Mouse (Mus musculus) layer of hippocampus, adult 18-20 months (tissue): ENCODE results near the gene Arsg. TPM values are rescaled to one million over a fixed set of nuclear protein-coding genes. Genes with fewer than 3 reads are reported as not detected.
"Not testable (repeated sequence)": the region's sequence is repeated elsewhere in the genome, so short reads cannot be mapped to it uniquely, and the experiment has no call there.

Experiments
- DNase-seq, 2 experiments: peaks; one replicate each; pipeline ENCODE4 v3.0.0; 2022; ENCODE audit warnings: low spot score in 2 of 2
- total RNA-seq, 2 experiments: library from RNA; stranded (reverse); gene quantifications; 2 replicates each; pipeline ENCODE4 v1.2.3; 2021

Arsg gene
- total RNA-seq, 2 experiments from 2014 or later = 15.1 to 17.4 TPM

DNA sequence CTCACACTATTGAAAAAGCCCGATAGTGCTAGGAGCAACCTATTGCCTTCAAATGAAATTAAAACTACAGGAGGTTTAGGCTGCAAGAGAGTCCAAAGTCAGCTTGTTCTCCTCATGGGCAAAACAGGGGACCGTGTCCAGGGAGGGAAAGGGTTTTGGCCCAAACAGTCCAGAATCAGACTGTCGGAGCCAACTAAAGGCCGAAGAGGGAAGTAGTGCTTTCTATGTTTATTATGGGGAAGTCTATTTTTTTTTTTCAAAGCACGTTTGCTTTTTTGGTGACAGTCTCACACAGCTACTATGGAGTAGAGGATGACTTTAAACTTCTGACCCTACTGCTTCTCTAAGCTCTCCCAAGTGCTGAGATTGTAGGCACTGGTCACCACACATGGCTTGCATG lies 5.0 kb upstream of the Arsg start:
- DNase-seq = no peak

DNA sequence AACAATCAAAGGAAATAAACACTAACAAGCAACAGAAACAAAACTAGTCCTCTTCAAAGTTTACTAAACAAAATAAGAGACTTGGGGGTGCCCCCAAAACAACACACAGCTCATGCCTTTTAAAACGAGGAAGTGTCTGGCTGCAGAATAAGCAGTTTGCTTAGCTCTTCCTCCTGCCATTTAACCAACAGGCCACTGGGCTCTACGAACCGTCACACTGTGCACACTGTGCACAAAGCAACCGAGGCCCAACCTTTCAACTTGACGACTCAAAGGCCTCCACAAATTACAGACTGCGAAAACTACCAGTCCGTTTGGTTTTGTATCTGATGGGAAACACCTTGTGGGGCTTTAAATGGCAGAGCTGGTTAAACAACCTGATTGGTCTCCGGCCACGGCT lies 3.0 kb upstream of the Arsg start:
- no peak for DNase-seq

DNA sequence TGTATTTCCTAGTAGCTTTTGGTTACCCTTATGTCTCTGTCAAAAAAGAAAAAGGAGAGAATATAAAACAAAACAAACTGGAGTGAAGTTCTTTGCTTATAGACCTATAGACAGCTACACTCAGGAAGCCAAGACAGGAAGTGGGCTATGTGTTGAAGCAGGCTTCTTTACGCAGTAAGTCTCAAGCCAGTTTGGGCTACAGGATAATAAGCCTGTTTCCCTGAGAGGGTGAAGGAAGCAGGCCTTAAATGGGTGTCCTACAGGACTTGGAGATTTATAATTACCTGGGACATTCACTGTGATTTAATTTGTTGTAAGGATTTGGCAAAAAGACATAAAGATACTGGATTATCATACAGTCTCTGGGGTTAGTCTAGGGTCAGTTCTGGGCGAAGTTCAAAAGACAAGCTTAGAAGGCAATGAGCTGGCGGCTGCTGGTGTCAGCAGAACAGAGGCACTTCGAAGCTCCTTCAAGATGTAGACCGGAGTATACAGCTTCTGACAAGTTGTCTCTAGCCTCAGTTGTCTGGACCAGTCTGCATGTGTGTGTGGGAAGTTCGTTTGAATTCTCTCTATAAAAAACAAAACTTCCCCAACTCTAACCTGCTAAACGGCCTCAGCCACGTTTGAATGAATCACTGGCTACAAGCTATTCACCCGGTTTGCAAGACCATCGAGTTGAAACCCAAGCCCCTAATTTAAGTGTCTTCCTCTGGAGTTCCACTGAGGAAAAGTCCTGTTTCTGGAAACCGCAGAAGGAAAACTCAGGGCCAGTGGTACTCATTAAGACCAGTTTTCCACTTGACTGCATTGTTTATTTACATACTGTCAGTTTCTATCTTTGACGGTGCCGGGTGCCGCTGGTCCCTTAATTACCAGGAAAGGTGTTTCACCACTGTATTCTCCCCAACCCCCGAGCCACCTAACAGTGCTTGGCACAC lies 2.0 kb upstream of the Arsg start:
- DNase-seq = no peak

DNA sequence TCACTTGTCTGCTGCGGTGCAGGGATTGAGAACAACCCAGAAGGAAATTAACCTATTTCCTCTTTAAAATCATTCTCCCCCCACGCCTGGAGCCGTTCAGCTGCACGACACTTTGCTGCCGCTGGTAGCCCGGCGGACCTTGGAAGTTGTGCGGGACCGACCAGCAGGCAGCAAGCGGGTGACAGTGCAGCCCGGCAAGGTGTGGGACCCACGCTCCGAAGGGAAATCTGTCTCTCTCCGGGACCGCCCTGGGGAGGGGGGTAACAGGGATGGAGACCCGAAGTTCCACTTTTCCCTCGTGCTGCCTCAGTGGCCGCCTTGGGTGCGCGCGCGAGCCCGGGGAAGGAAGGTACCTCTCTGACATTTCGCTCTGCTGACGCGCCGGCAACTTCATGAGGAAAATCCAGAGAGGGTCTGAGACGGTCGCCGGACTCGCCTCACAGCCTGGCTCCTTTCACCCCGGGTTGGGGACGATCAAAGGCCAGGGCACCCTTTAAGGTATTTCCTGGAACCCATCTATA lies 943 bp upstream of the Arsg start:
- DNase-seq = no peak

DNA sequence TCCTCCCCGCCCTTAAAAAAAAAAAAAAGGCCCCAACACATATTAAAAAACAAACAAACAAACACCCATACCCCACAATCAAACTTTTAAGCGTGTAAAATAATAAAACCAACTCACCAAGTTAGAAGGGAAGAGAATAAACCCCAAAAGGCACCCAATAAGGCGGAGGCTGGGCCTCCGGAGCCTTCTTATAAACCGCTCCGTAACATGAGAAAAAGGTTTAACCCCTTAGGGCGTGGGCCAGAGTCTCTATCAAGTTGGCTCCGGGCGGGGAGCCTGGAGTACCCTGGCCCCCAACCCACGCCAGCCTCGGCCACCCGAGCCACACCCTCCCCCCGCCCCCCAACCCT lies 378 bp upstream of the Arsg start:
- DNase-seq = no peak

DNA sequence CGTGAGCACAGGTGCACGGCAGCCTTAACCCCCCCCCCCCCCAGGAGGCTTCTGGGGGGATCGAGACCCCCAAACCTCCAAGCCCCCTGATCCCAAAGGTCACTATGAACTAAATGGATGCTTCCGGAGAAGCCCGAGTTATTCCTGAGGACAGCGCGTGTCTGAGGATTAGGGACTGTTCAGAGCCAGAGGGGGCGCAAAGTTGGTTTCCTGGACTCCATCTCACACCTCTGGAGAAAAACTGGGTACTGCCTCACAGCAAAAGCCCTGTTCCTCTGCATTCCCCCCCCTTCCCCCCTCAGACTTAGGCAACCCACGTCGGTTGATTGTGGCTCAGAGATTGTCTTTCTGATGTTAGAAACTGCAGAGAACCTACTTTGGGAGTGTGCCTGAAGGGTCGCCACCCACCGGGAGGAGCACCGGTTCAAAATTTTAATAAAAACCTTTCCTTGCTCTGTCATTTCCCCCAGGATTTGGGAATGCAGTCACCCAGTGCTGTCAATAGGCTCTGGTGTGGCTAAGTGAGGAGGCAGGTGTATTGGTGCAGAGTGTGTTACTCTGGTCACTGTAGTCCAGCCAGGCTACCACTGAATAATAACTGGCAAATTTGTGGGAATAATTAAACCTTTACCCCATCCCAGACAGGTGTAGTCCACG lies 1.0 kb downstream of the Arsg start:
- no peak for DNase-seq

DNA sequence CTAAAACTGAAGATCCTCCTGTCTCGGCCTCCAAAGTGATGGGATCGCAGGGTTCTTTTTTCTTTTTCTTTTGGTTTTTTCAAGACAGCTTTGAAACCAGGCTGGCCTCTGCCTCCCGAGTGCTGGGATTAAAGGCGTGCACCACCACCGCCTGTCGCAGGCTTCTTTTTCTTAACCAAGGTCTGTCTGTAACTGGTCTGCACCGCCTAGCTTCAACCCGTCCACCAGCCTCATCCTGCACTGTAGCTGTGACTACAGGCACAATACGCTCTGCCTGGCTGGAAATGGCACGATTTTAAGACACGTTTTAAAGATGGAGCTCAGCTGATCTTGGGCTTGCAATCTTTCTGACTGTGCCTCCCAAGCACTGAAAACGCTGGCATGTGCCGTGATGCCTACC lies 1.7 kb downstream of the Arsg start:
- DNase-seq = no peak

DNA sequence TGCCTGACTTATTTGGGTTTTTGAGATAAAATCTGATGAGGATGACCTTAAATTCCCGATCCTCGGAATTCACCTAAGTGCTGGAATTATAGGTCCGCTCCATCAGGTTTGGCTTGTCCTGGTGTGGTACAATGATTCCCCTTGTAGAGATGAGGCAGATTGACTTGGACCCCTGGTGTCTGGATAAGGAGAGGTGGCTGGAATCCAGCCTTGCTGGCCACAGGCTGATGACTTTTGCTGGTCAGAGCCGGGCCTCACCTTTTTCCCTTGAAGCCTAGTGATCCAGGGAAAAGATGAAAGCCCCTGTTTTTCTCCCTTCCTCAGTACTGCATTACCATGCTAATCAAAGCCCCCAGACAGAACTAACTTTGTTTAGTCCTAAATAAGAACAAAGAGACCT lies 2.5 kb downstream of the Arsg start:
- DNase-seq = no peak

DNA sequence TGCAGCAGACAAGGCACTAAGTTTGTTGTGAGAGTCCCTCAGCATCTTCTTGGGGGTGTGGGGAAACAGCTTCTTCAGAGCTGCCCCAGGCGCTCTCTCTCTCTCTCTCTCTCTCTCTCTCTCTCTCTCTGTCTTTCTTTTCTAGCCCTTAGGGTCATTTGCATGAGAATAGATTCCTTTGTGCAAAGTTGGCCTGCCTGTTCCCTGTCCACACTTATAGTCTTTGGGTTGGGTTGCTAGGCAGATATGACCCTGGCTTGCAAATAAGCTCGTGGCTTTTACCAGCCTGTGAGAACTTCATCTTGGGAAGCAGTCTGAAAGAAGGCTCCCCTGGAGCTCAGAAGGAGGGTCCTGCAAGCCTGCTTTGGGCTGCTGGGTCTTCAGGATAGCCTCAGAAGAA lies 3.1 kb downstream of the Arsg start:
- no peak for DNase-seq

DNA sequence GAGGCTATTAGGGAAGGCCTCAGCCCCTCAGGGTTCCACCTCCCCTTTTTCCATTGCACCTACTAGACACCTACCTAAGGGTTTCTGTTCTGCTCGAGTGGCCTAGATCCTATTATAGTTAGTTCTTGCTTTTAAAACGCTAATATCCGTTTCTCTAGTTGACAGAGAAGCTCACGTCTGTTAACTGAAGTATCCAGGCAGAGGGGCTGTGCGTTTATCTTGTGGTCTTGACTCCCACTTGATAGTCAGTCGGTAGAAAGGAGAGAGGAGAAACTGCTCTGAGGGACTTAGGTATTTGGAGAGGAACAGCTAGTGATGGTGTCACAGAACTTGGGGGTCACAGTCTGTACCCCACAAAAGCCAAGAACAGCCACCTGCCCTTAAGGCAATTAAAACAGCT lies 3.5 kb downstream of the Arsg start:
- DNase-seq = no peak

DNA sequence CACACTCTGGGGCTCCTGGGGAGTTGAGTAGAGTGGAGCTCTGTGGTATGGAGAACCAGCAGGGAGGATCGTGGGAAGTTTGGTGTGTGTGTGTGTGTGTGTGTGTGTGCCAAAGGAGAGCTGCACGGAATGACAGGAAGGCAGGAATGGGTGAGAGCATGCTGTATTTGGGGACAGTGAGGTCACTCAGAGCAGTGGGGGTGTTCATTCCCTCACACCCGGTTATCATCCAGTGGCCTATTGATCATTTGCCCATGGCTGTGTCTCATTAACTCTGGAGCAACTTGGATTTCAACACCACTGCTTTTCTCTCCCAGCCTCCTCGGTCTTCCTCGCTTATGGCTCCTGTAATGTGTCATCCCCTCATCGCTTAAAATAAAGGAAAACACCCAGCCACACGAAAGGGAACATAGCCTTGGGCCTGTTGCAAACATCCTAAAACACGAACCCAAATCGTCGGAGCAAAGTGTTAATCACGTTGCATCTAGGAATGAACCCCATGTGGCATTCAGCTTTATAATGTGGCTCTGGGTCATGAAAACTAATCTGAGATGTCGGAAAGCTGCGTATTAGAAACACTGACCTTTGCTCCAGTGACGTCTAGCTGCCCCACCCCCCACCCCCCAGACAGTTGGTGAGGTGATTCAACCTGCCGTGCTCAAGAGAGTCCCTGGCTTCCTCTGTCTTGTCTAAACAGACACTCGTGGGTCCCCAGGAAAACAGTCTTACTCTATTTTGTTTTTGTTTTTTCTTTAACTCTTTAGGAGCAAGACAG lies 4.6 kb downstream of the Arsg start:
- DNase-seq = no peak

DNA sequence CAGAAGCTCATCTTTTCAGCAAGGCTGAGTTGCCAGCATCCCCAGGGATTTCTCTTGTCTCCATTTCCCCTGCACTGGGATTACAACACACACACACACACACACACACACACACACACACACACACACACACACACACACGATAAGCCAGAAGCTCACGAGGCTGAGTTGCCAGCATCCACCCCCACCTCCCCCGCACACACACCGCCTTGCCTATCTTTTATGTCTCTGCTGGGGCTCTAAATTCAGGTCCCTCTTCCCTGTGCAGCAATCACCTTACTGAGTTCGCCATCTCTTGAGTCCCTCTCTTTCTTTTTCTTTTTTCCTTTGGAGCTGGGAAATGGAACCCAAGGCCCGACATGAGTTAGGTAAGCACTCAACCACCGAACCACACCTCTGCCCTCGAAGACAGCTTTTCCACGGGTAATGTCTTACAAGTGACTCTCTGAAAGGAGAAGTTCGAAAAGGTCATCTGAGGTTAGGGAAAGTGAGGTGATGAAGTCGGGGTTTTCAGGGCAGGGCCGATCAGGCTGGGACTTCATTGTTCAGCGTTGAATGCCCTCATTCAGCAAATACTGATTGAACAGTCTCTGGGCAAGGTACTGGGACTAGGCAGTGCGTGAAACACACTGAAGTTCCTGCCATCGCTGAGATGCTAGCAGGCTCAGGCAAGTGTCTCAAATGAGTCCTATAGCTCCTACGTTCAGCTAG lies 6.6 kb downstream of the Arsg start:
- DNase-seq = no peak

DNA sequence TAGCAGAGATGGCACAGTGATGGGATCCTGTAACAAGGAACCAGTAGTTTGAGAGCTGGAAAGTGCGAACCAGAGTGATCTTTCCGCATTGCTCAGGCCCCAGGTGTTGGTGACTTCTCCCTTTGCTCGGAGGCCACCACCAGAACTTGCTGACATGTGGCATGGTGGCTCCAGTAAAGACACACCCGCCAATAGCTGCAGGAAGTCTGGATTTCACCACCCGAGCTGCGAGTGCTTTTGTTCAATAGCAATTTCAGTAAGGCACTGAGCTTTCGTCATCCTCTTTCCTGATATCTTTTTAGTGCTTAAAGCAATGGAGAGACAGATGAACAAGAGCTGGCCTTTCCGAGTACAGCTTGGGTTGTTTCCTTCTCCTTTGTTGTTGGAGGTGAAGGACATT lies 7.3 kb downstream of the Arsg start:
- no peak for DNase-seq

DNA sequence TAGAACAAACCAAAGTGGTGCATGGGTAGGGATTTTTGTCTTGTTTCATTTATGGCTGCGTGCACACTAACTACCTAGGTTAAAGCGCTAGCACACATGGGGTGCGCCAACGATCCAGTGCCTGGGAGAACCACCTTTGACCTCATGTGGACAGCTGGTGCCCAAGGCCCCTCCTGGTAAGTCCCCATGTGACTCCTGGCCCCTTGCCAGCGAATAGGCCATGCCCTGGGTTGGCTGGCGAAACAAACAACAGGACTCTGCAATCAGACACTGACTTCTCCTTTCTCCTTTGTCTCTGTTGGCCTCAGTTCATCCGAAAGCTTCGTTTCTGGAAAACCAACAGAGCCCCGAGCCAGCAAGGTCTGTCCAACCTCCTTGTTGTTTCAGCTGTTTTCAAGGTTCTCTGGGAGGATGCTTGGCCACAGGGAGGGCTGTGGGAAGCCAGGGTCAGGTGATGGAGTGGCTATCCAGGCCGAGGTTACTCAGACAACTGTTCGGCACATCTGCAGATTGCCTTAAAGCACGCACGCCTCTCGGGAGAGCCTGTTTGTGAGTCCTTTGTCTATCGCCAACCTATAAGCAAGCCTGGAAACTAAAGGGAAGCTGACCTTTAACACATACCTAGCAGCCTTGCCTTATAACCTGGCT lies 12.3 kb downstream of the Arsg start:
- DNase-seq = peak; percentile 40 to 75

DNA sequence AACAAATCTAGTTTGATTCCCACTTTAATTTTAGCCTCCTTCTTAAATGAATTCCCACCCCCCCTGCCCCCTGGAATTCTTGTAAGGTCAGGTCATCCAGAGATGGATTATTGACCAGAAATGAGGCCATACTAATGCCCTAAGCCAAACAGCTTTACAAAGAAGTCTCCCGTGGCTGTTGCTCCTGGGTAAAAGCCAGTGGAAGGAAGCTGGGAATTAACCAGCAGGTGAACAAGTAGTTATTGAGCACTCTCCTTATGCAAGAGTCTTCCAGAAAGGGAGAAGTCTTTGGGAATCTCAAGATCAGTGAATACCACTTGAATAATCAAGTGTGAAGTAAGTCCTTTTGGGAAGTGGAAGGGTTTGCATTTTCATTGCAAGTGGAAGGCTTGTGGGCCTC lies 13.9 kb downstream of the Arsg start:
- no peak for DNase-seq

DNA sequence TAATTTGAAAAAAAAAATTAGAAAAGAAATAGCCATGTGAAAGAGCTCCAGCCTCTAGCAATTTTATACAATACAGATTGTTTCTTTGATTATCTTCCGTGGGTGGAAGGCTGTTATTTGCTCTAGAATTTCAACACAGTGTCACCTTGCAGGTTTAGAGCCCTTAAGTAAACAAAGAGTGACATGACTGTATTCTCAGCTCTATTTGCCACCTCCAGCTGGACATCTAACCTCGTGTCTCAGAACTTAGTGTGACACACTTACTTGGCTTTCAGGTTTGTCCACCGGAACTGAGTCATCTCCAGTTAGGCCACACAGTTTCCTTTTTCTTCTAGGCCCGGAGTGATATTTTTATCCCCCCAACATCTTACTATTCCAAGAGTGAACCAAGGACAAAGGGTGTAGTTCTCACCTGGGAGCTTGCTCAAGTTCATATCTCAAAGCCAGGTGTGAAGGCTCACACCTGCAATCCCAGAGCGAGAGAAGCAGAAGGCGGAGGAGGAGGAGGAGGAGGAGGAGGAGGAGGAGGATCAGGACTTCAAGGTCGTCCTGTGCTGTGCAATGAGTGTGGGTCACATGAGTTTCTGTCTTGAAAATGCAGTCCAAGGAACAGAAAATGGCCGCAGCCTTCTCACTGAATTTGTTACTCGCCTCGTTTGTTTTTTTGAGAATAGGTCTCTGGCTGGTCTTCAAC lies 15.0 kb downstream of the Arsg start:
- DNase-seq = no peak

DNA sequence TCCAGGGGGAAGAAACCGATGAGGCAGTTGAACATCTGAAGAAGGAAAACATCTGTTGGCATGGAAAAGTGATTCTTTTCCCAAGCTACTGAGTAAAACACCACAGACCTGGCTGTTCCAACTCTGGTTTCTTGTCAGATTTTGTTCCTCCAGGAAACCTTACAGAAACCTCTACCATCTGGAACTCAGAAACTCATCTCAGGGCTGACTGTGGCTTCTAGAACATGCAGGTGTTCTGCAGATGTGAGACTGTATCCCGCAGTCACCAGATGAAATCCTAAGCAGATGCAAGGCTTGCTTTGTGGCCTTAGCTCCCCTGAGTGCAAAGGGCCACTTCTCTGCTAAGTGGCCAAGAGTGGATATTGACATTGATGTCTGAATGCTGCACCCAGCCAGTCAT lies 16.6 kb downstream of the Arsg start:
- DNase-seq = no peak

DNA sequence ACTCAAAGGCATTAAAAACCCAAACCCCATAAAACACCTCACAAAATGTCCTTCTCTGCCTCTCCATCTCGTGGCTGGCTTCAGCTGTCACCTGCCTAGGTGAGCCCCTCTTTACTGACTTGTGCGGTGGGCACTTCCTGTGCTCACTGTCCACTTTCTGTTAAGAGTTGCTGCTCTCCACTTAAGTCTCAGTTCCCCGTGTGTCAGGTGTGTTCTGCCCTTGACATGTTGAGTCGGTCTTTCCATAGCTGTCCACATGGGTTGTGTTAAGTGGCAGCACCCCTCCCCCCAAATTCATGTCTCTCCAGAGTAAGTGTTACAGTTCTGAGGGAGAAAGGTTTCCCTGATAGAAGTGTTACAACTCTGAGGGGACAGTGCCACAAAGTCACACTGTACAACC lies 18.7 kb downstream of the Arsg start:
- no peak for DNase-seq

DNA sequence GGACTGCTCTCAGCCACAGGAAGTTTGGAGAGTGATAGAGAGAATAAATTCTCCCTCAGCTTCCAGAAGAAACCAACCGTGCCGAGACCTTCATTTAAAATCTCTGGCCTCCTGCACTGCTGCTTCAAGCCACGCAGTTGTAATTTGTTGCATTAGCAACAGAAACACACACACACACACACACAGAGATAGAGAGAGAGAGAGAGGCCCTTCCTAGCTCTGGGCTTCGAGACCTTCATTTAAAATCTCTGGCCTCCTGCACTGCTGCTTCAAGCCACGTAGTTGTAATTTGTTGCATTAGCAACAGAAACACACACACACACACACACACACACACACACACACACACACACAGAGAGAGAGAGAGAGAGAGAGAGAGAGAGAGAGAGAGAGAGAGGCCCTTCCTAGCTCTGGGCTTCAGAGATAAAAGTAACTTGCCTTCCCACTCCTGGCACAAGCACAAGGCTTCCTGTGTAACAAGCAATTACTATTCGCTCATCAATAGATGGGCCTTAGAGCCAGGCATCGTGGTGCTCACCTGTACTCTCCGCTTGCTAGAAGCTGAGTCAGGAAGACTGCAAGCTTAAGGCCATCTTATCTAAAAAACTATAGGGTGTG lies 19.8 kb downstream of the Arsg start:
- not testable (repeated sequence) for DNase-seq
